Mouse (Mus musculus): ENCODE data around the gene Enpp4. TPM values are rescaled to one million over a fixed set of nuclear protein-coding genes. Genes with fewer than 3 reads are reported as not detected.

The Enpp4 gene
- polyA plus RNA-seq, 1 experiment from 2014 or later = 5.6 TPM

DNA sequence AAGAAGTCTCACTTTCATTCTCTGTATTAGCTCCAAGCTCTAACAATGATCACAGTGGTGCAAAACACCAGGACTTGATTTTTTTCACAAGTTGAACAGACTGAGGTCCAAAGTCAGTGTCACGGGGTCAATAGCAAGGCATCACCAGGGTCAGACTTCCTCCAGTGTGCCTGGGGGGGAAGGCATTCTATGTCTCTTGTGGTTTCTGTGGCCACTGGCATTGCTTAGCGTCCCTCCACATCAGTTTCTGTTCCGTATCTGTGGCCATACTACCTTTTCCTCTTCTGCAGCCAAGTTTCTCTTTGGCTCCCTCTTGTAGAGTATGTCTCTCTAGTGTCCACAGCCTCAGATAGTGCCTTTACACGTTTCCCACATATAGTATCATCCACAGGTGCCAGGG, 52.2 kb downstream of the Enpp4 start:
- Histone ChIP-seq H3K4me3 (no peak overlapping the region), H3K27me3 (no peaks in the 10 kb centered on the region), H3K4me2 (replicated peaks) (no peak overlapping the region), H3K27ac (replicated peaks) (no peak overlapping the region), H3K9me3 (no peaks in the 10 kb centered on the region), H3K36me3 (no peaks in the 10 kb centered on the region), H3K4me1 (no peaks in the 10 kb centered on the region), H3K9ac (replicated peaks) (no peak overlapping the region)
- WGBS = 85% methylated on average over 4 of the region's 4 CpGs
- ATAC-seq (replicated peaks) = no peak

Other genes with a start within 250 kb of the Enpp4 start
- 62.3 and 67.3 TPM in 2 replicates for gene Enpp5, start 27.0 kb downstream of the Enpp4 start, polyA plus RNA-seq (2015; fragmentation: Nextera tagmentation; extraction: Ambion mirVana)
- gene Clic5, start 82.8 kb upstream of the Enpp4 start, polyA plus RNA-seq (2015; fragmentation: Nextera tagmentation; extraction: Ambion mirVana) = 0.03 and 0.06 TPM in 2 replicates